Mouse (Mus musculus): ENCODE data around the gene Wdr34. TPM values are rescaled to one million over a fixed set of nuclear protein-coding genes. Genes with fewer than 3 reads are reported as not detected.

The Wdr34 gene
- polyA plus RNA-seq, 1 experiment from 2014 or later: 45.0 TPM

Small RNA genes lying within 50 kb of the gene (microRNA-seq; reads per million reads assigned to microRNA genes)
- 2.1 reads per million for gene Mir6997

Other genes with a start within 250 kb of the Wdr34 start
- gene Slc27a4, start 246.2 kb downstream of the Wdr34 start, polyA plus RNA-seq (2016; fragmentation: Nextera tagmentation; extraction: Ambion mirVana): 8.5 and 9.8 TPM in 2 replicates
- gene Urm1, start 228.8 kb downstream of the Wdr34 start, polyA plus RNA-seq (2016; fragmentation: Nextera tagmentation; extraction: Ambion mirVana): 20.4 and 25.1 TPM in 2 replicates
- gene Cercam, start 179.7 kb downstream of the Wdr34 start, polyA plus RNA-seq (2016; fragmentation: Nextera tagmentation; extraction: Ambion mirVana): 8.9 and 11.4 TPM in 2 replicates
- 101 and 105 TPM in 2 replicates for gene Odf2, start 159.7 kb downstream of the Wdr34 start, polyA plus RNA-seq (2016; fragmentation: Nextera tagmentation; extraction: Ambion mirVana)
- 75.8 and 86.9 TPM in 2 replicates for gene Gle1, start 113.5 kb downstream of the Wdr34 start, polyA plus RNA-seq (2016; fragmentation: Nextera tagmentation; extraction: Ambion mirVana)
- gene Sptan1, start 83.3 kb downstream of the Wdr34 start, polyA plus RNA-seq (2016; fragmentation: Nextera tagmentation; extraction: Ambion mirVana): 70.6 and 80.4 TPM in 2 replicates
- gene Set, start 8.5 kb upstream of the Wdr34 start, polyA plus RNA-seq (2016; fragmentation: Nextera tagmentation; extraction: Ambion mirVana): 854 and 929 TPM in 2 replicates
- 13.5 and 14.7 TPM in 2 replicates for gene Pkn3, start 28.8 kb upstream of the Wdr34 start, polyA plus RNA-seq (2016; fragmentation: Nextera tagmentation; extraction: Ambion mirVana)
- gene Zdhhc12, start 44.8 kb upstream of the Wdr34 start, polyA plus RNA-seq (2016; fragmentation: Nextera tagmentation; extraction: Ambion mirVana): 35.6 and 37.2 TPM in 2 replicates
- gene Zer1, start 75.7 kb upstream of the Wdr34 start, polyA plus RNA-seq (2016; fragmentation: Nextera tagmentation; extraction: Ambion mirVana): 6.5 and 9.3 TPM in 2 replicates
- gene Tbc1d13, start 84.9 kb upstream of the Wdr34 start, polyA plus RNA-seq (2016; fragmentation: Nextera tagmentation; extraction: Ambion mirVana): 6.8 and 8.1 TPM in 2 replicates
- 15.2 and 19.5 TPM in 2 replicates for gene Endog, start 122.6 kb upstream of the Wdr34 start, polyA plus RNA-seq (2016; fragmentation: Nextera tagmentation; extraction: Ambion mirVana)
- gene Spout1, start 129.6 kb upstream of the Wdr34 start, polyA plus RNA-seq (2016; fragmentation: Nextera tagmentation; extraction: Ambion mirVana): 104 and 107 TPM in 2 replicates
- gene Kyat1, start 157.0 kb upstream of the Wdr34 start, polyA plus RNA-seq (2016; fragmentation: Nextera tagmentation; extraction: Ambion mirVana): 7.5 and 8.4 TPM in 2 replicates
- 44.4 and 46.0 TPM in 2 replicates for gene Lrrc8a, start 188.8 kb upstream of the Wdr34 start, polyA plus RNA-seq (2016; fragmentation: Nextera tagmentation; extraction: Ambion mirVana)
- 0.04 and 0.08 TPM in 2 replicates for gene Gm28035, start 191.7 kb upstream of the Wdr34 start, polyA plus RNA-seq (2016; fragmentation: Nextera tagmentation; extraction: Ambion mirVana)
- gene Phyhd1, start 217.3 kb upstream of the Wdr34 start, polyA plus RNA-seq (2016; fragmentation: Nextera tagmentation; extraction: Ambion mirVana): 1.4 and 3.3 TPM in 2 replicates
- gene Gm28038, start 232.2 kb upstream of the Wdr34 start, polyA plus RNA-seq (2016; fragmentation: Nextera tagmentation; extraction: Ambion mirVana): not detected in 2 replicates
- 26.8 and 27.5 TPM in 2 replicates for gene Dolk, start 237.5 kb upstream of the Wdr34 start, polyA plus RNA-seq (2016; fragmentation: Nextera tagmentation; extraction: Ambion mirVana)
- gene Nup188, start 237.5 kb upstream of the Wdr34 start, polyA plus RNA-seq (2016; fragmentation: Nextera tagmentation; extraction: Ambion mirVana): 74.4 and 77.1 TPM in 2 replicates